Mouse (Mus musculus) lung, postnatal 0 days (tissue): ENCODE measurements around the gene Cdpf1. TPM values are rescaled to one million over a fixed set of nuclear protein-coding genes. Genes with fewer than 3 reads are reported as not detected.

Experiments used
- ATAC-seq: fragments of 200-750 bp; cut with Nextera tagmentation; 2 replicates; pipeline ENCODE4 v1.8.0; 2017; ENCODE audit warnings: moderate library complexity
- DNase-seq: peaks from one replicate; pipeline ENCODE4 v3.0.0-alpha.2; 2016; ENCODE audit warnings: low spot score
- H3K27ac ChIP-seq: fragments of 300-500 bp; sonication (generic); 2 replicates; pipeline ENCODE4 v1.5.1; 2014; ENCODE audit warnings: antibody characterized with exemption, mild to moderate bottlenecking, low read length, mixed read lengths
- H3K27me3 ChIP-seq: fragments of 300-500 bp; sonication (generic); replicated peaks from 2 replicates; pipeline ENCODE4 v1.6.1; 2014; ENCODE audit warnings: low read length, mixed read lengths; ENCODE audit not compliant: insufficient read depth
- H3K36me3 ChIP-seq: fragments of 300-500 bp; sonication (generic); 2 replicates; pipeline ENCODE4 v1.6.1; 2014; ENCODE audit warnings: low read length, mixed read lengths; ENCODE audit not compliant: insufficient read depth
- H3K4me1 ChIP-seq: fragments of 300-500 bp; sonication (generic); 2 replicates; pipeline ENCODE4 v1.6.1; 2014; ENCODE audit warnings: antibody characterized with exemption, low read depth, low read length, mixed read lengths; ENCODE audit not compliant: insufficient read depth
- H3K4me2 ChIP-seq: fragments of 300-500 bp; sonication (generic); replicated peaks from 2 replicates; pipeline ENCODE4 v1.6.1; 2014; ENCODE audit warnings: low read depth, mild to moderate bottlenecking, low read length, moderate library complexity, mixed read lengths
- H3K4me3 ChIP-seq: fragments of 300-500 bp; sonication (generic); 2 replicates; pipeline ENCODE4 v1.5.1; 2014; ENCODE audit warnings: low read depth, low read length
- H3K9ac ChIP-seq: fragments of 300-500 bp; sonication (generic); replicated peaks from 2 replicates; pipeline ENCODE4 v1.6.1; 2014; ENCODE audit warnings: low read depth, mild to moderate bottlenecking
- H3K9me3 ChIP-seq: fragments of 300-500 bp; sonication (generic); 2 replicates; pipeline ENCODE4 v1.6.1; 2016; ENCODE audit warnings: low read length, mixed read lengths
- CTCF ChIP-seq: IDR thresholded peaks from 2 replicates; pipeline ENCODE4 v1.5.1; 2016; ENCODE audit warnings: antibody characterized with exemption, mild to moderate bottlenecking
- EP300 ChIP-seq: IDR thresholded peaks from 2 replicates; pipeline ENCODE4 v1.6.1; 2016; ENCODE audit warnings: antibody characterized with exemption, mild to moderate bottlenecking, control low read depth
- WGBS: fragments of 180-500 bp; shearing (Covaris S2); extraction: QIAGEN DNeasy Blood & Tissue Kit; methylation state at CpG from one replicate; pipeline ENCODE4 v1.1.7; 2014; 5-methylcytosine and 5-hydroxymethylcytosine counted together
- polyA plus RNA-seq: library from polyadenylated mRNA; unstranded; fragments of >200 nt; fragmentation: Nextera tagmentation; extraction: Ambion mirVana; gene quantifications from 2 replicates; pipeline ENCODE4 v1.2.1, GENCODE M21; 2015

The Cdpf1 gene
- polyA plus RNA-seq, 1 experiment from 2014 or later = 48.3 TPM

DNA sequence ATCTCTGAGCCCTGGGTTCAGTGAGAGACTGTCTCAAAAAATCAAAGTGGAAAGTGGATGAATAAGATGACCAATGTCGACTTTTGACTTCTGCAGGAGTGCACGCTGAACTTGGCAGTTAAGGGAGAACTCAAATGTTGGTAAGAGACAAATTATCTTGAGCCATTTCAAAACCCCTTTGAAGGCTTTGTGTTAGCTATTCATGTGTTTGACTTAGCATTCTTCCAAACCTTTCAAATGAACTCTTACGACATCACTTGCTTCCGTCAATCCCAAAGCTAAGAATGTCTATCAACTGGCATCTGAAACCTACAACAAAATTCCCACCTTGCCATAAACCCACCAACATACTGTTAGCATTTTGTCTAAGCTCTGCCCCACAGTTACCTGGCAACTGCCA is 16.6 kb upstream of the Cdpf1 start:
- ATAC-seq (no peak), DNase-seq (peak; percentile 72)
- WGBS = 54% methylated on average over 4 of the region's 4 CpGs
- no peaks in the 10 kb centered on the region for H3K27me3 ChIP-seq
- no peak overlapping the region for H3K9ac ChIP-seq
- no peak overlapping the region for H3K4me2 ChIP-seq
- 0 out of 2 replicates have a peak overlapping the region, but pooled peaks have one; percentile 23 for H3K27ac ChIP-seq
- H3K4me3 ChIP-seq = no peak overlapping the region
- TF ChIP-seq CTCF = no peak
- no peak for TF ChIP-seq EP300
- no peaks in the 10 kb centered on the region; the same call in 1 of the 2 replicates for H3K4me1 ChIP-seq
- no peaks in the 10 kb centered on the region for H3K36me3 ChIP-seq
- H3K9me3 ChIP-seq = no peaks in the 10 kb centered on the region

DNA sequence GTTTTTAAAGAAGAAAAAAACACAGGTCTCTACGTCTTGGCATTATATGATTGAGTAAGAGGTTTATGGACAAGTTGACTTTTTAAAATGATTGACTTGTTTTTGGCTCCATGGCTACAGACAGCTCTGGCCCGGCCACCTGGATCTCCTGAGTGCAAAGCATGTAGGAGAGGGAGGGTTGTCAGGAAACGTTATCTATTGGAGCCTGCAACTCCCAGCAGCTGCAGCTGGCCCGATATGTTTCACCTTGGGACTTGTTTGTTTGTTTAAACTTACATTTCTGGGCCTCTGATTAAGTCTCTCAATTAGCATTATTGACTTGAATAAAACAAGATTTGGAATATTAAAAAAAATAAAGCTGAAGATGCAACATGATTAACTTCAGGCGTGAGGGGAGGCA is 15.2 kb upstream of the Cdpf1 start:
- no peaks in the 10 kb centered on the region for H3K4me1 ChIP-seq
- H3K27me3 ChIP-seq = no peaks in the 10 kb centered on the region
- WGBS = 35% methylated on average over 5 of the region's 5 CpGs
- no peak overlapping the region for H3K9ac ChIP-seq
- TF ChIP-seq CTCF = no peak
- no peaks in the 10 kb centered on the region for H3K9me3 ChIP-seq
- H3K4me2 ChIP-seq = no peak overlapping the region
- no peak for ATAC-seq
- H3K27ac ChIP-seq = no peak overlapping the region
- H3K4me3 ChIP-seq = no peak overlapping the region
- DNase-seq = no peak
- no peaks in the 10 kb centered on the region for H3K36me3 ChIP-seq

DNA sequence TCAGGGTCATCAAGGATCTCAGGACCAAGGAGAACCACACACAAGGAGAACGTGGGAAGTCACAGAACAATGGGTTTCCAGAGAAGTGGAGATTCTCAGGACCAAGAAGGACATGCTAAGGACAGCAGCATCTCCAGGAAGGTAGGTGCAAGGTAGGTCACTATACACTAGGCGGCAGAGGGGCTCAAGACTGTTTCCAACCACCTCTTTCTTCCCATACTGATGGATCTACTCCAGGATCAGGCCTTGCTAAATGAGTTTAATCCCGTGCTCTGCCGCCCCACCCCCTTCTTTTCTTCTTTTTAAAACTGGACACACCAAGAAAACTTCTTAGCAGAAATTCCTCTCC is 10.5 kb upstream of the Cdpf1 start:
- Histone ChIP-seq H3K4me1 (no peaks in the 10 kb centered on the region), H3K9ac (no peak overlapping the region; the same call in 1 of the 2 replicates), H3K36me3 (no peaks in the 10 kb centered on the region), H3K4me2 (peak overlapping the region; percentile 92), H3K27me3 (no peaks in the 10 kb centered on the region), H3K4me3 (peak overlapping the region; percentile 39; the same call in 1 of the 2 replicates), H3K9me3 (no peaks in the 10 kb centered on the region; the same call in 1 of the 2 replicates), H3K27ac (no peak overlapping the region)
- WGBS = 17% methylated on average over 4 of the region's 4 CpGs
- DNase-seq (peak; percentile 33), ATAC-seq (peak; percentile 55)
- TF ChIP-seq CTCF = peak; percentile 50
- TF ChIP-seq EP300 = peak; percentile 62; the same call in 1 of the 2 replicates

DNA sequence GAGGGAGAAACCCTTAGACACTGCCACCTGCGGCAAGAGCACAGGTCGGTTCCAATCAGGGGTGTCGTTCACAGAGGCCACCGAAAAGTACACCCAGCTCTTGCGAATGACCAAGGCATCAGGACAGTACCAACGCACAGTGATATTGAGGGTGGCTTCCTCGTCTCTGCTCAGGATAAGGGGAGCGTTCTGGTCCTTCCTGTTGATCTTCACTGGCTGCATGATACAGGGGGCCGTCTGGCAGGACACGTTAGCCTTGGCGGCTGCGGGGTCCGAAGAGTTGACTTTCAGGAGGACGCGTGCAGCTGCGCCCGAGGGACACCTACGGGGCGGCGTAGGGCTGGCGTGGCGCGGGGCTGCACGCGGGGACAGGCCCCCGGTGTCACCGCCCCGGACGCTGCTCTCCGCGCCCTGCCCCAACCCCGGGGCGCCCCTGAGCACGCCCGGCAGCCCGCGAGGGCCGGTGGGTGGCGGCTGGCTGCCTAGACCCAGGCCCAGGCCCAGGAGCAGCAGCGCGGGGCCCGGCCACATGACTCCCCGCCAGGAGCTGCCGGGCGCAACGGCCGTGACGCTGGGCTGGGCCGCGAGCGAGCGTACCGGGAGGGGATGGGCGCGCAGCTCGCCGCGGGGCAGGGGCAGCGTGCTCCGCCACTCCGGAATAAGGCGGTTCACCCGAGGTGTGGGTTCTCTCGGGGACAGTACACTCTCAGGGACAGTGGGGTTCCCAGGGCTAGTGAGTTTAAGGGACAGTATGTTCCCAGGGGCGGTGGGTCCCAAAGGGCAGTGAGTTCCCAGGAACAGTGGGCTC is 9.9 kb upstream of the Cdpf1 start, which contains the start of gene Pkdrej:
Gene Pkdrej (minus strand): TSS at position 532 of the 808 bp plus-strand sequence.
- no peaks in the 10 kb centered on the region for H3K4me1 ChIP-seq
- peak; percentile 29 for DNase-seq
- ATAC-seq = peak; percentile 75

DNA sequence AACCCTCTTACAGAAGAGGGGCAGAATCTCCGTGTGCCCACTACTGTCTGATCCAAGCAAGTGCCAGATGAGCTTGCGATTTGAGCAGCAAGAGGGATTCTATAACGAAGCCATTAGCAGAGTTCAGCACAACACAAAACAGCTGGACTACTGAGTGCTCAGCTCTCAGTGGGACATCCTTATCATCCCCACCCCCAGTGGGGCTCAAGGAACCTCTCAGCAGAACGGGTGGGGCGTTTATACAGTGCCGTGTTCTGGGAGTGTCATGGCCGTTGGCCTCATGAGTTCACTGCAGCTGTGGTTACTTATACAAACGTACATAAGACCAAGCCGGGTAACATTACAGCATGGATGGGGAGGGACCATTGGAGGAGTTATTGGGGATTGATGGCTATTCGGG is 1.9 kb upstream of the Cdpf1 start:
- Histone ChIP-seq H3K4me3 (no peak overlapping the region), H3K4me1 (0 out of 2 replicates have a peak, but pooled peaks cover 5% of the 10 kb centered on the region), H3K9ac (no peak overlapping the region), H3K27ac (no peak overlapping the region), H3K4me2 (no peak overlapping the region), H3K27me3 (no peaks in the 10 kb centered on the region), H3K9me3 (no peaks in the 10 kb centered on the region; the same call in 1 of the 2 replicates), H3K36me3 (no peaks in the 10 kb centered on the region)
- no peak for TF ChIP-seq EP300
- TF ChIP-seq CTCF = no peak
- 52% methylated on average over 10 of the region's 10 CpGs for WGBS
- DNase-seq = no peak
- no peak for ATAC-seq

More for the DNA sequence above, 9.9 kb upstream of the Cdpf1 start, which contains the start of gene Pkdrej:
- Histone ChIP-seq H3K4me3 (peak within 1 kb of the TSS; percentile 39), H3K4me2 (peak within 1 kb of the TSS; percentile 92), H3K36me3 (no peaks in the 10 kb centered on the region), H3K27me3 (no peaks in the 10 kb centered on the region), H3K27ac (no peak within 1 kb of the TSS), H3K9me3 (no peaks in the 10 kb centered on the region; the same call in 1 of the 2 replicates), H3K9ac (peak within 1 kb of the TSS; percentile 23; the same call in 1 of the 2 replicates)
- TF ChIP-seq EP300 (no peak), CTCF (no peak)
- 2% methylated on average over 57 of the region's 65 CpGs for WGBS

DNA sequence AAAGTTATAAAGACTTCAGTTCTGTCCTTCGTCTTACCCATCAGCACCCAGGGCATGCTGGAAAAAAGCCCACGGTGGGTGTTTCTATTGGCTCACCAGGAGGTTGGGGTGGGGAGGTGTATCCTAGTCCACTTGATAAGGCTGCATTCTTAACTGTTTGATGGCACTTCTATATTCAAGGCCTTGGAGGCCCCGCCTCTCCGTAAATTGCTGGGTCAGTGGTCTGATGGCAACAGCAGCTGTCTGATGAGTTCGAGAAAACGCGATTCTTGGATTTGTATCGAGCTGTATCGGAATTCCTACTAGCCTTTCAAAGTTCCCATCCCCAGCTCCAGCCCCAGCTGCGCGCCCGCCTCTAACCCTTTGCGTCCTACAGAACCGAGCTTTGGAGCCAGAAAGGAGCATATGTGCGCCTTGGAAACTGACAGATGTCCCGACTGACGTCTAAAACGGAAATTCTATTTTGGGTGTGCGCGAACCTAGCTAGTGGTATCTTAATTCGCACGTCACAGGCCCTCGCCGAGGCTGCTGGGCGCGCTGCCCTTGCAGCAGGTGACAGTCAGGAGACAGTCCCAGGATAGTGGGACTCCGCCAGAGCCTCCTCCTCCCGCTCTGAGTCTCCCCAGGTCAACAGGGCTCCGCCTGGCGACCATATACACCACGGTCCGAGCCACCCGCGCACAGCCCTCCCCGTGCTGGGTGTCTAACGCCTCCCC is 533 bp downstream of the Cdpf1 start:
- Histone ChIP-seq H3K36me3 (no peaks in the 10 kb centered on the region), H3K27me3 (no peaks in the 10 kb centered on the region), H3K4me3 (peak overlapping the region; percentile 74), H3K9me3 (no peaks in the 10 kb centered on the region), H3K27ac (peak overlapping the region; percentile 91), H3K4me2 (peak overlapping the region; percentile 91), H3K4me1 (0 out of 2 replicates have a peak, but pooled peaks cover 5% of the 10 kb centered on the region), H3K9ac (peak overlapping the region; percentile 79)
- TF ChIP-seq EP300 = no peak
- TF ChIP-seq CTCF = peak; percentile 49
- DNase-seq (peak; percentile 63), ATAC-seq (peak; percentile 83)
- 2% methylated on average over 36 of the region's 36 CpGs for WGBS
